Comparison of ENCODE assay signal across 9 mouse cellular contexts in genomic region chr10:79921572-79921971, GRCm38 (mm10). TPM values are rescaled to one million over a fixed set of nuclear protein-coding genes. Genes with fewer than 3 reads are reported as not detected.
A peak's percentile ranks its signal among the peaks of the same experiment; 100 is the strongest.
DNase-seq lines count a peak whose midpoint lies in the region; ATAC-seq and TF ChIP-seq lines count a peak whose summit lies in the region.
"Had no signal": no experiment of that assay in that cellular context is flagged by ENCODE, and none has a peak within 500 bp of the region (broad histone marks: within the 10 kb centered on the region; RNA-seq: fewer than 3 reads in every experiment).

No protein-coding gene starts in this region.

- TF ChIP-seq POLR2A in cerebellum, adult 2 months (IDR thresholded peaks at IDR 0.05; ENCODE audit: borderline replicate concordance, insufficient read depth, low read length): no peak

- no peaks in the 10 kb centered on the region for H3K36me3 ChIP-seq in lung, postnatal 0 days (ENCODE audit: insufficient read depth, low read length)
- no peaks in the 10 kb centered on the region for H3K36me3 ChIP-seq in limb, embryonic 15.5 days
- no peaks in the 10 kb centered on the region for H3K36me3 ChIP-seq in stomach, embryonic 16.5 days (ENCODE audit: control insufficient read depth, insufficient read depth, low read length)

- DNase-seq in cerebellum, adult 2 months: peak in 1 of 2 experiments; percentile 58
- no peak for DNase-seq in cerebellum, postnatal 4 days (ENCODE audit: low spot score in 2 of 2)
- DNase-seq in lung, postnatal 0 days (ENCODE audit: low spot score): no peak
- no peak for DNase-seq in lung, postnatal 4 days
- no peak for DNase-seq in right cerebral cortex, postnatal 10 days (ENCODE audit: low spot score in 2 of 2)
- DNase-seq in frontal cortex, postnatal 14 days (ENCODE audit: low spot score in 2 of 2): no peak
- DNase-seq: layer of hippocampus, postnatal 36 days had no signal

- H3K27me3 ChIP-seq in cerebellum, adult 2 months (ENCODE audit: control insufficient read depth, insufficient read depth, low read length): no peaks in the 10 kb centered on the region
- peaks cover 35% of the 10 kb centered on the region for H3K27me3 ChIP-seq in lung, postnatal 0 days (replicated peaks; ENCODE audit: insufficient read depth, low read length)
- peaks cover 65% of the 10 kb centered on the region for H3K27me3 ChIP-seq in limb, embryonic 15.5 days
- peaks cover 51% of the 10 kb centered on the region for H3K27me3 ChIP-seq in stomach, embryonic 16.5 days (ENCODE audit: control insufficient read depth, insufficient read depth, low read length)

- H3K4me3 ChIP-seq in cerebellum, adult 2 months (replicated peaks; ENCODE audit: insufficient read depth, low read depth, low read length): peak overlapping the region; percentile 49
- H3K4me3 ChIP-seq in lung, postnatal 0 days (ENCODE audit: low read depth, low read length): no peak overlapping the region
- peak overlapping the region; percentile 29 for H3K4me3 ChIP-seq in limb, embryonic 15.5 days
- peak overlapping the region; percentile 28 for H3K4me3 ChIP-seq in stomach, embryonic 16.5 days (replicated peaks; ENCODE audit: low read length)

- TF ChIP-seq CTCF in cerebellum, adult 2 months (IDR thresholded peaks at IDR 0.05; ENCODE audit: borderline replicate concordance, insufficient read depth, low read depth, low read length): no peak
- TF ChIP-seq CTCF in lung, postnatal 0 days (IDR thresholded peaks at IDR 0.05): no peak

- no peak overlapping the region for H3K27ac ChIP-seq in cerebellum, adult 2 months (ENCODE audit: insufficient read depth, low read length)
- no peak overlapping the region for H3K27ac ChIP-seq in lung, postnatal 0 days (ENCODE audit: low read length)
- H3K27ac ChIP-seq in limb, embryonic 15.5 days: no peak overlapping the region
- H3K27ac ChIP-seq in stomach, embryonic 16.5 days (ENCODE audit: low read length): no peak overlapping the region

- H3K9ac ChIP-seq in lung, postnatal 0 days (replicated peaks; ENCODE audit: low read depth): no peak overlapping the region
- no peak overlapping the region for H3K9ac ChIP-seq in limb, embryonic 15.5 days
- peak overlapping the region; percentile 46; the same call in 1 of the 2 replicates for H3K9ac ChIP-seq in stomach, embryonic 16.5 days (ENCODE audit: low read length)

- H3K9me3 ChIP-seq in lung, postnatal 0 days (ENCODE audit: low read length): no peaks in the 10 kb centered on the region
- no peaks in the 10 kb centered on the region for H3K9me3 ChIP-seq in limb, embryonic 15.5 days
- H3K9me3 ChIP-seq in stomach, embryonic 16.5 days (replicated peaks; ENCODE audit: control insufficient read depth, low read length): no peaks in the 10 kb centered on the region

- 7% methylated on average over 34 of the region's 34 CpGs for WGBS in cerebellum, adult 2 months
- WGBS in lung, postnatal 0 days: 5% methylated on average over 33 of the region's 34 CpGs
- WGBS in limb, embryonic 15.5 days: 3% methylated on average over 34 of the region's 34 CpGs
- WGBS in stomach, embryonic 16.5 days: 5% methylated on average over 34 of the region's 34 CpGs

- ATAC-seq in lung, postnatal 0 days: no peak
- no peak for ATAC-seq in limb, embryonic 15.5 days (ENCODE audit: insufficient number of reproducible peaks, low FRiP score, low TSS enrichment, low read depth)
- no peak for ATAC-seq in stomach, embryonic 16.5 days (ENCODE audit: insufficient read depth, low FRiP score)

- peaks cover 12% of the 10 kb centered on the region; the same call in 1 of the 2 replicates for H3K4me1 ChIP-seq in cerebellum, adult 2 months (ENCODE audit: control insufficient read depth, insufficient read depth, low read length)
- H3K4me1 ChIP-seq in lung, postnatal 0 days (ENCODE audit: insufficient read depth, low read depth, low read length): peaks cover 20% of the 10 kb centered on the region; the same call in 1 of the 2 replicates
- H3K4me1 ChIP-seq in limb, embryonic 15.5 days: peaks cover 53% of the 10 kb centered on the region
- peaks cover 32% of the 10 kb centered on the region for H3K4me1 ChIP-seq in stomach, embryonic 16.5 days (ENCODE audit: control insufficient read depth, insufficient read depth, low read length)

- TF ChIP-seq EP300 in lung, postnatal 0 days (IDR thresholded peaks at IDR 0.05): no peak

- H3K4me2 ChIP-seq in lung, postnatal 0 days (replicated peaks; ENCODE audit: low read depth, low read length): peak overlapping the region; percentile 27; the same call in 1 of the 2 replicates
- peak overlapping the region; percentile 42 for H3K4me2 ChIP-seq in limb, embryonic 15.5 days
- peak overlapping the region; percentile 50 for H3K4me2 ChIP-seq in stomach, embryonic 16.5 days (ENCODE audit: low read depth, low read length)

RNA-seq across cellular contexts. Expression of gene R3hdm4, which starts 0.6 kb away (rescaled TPM):
- 156 and 162 TPM in 2 replicates for polyA plus RNA-seq in cerebellum, adult 2 months (2012; rRNA removed)
- 123 and 129 TPM in 2 replicates for polyA plus RNA-seq in lung, postnatal 0 days (2015; fragmentation: Nextera tagmentation; extraction: Ambion mirVana)
- 159 and 161 TPM in 2 replicates for polyA plus RNA-seq in limb, embryonic 15.5 days (2015; fragmentation: Nextera tagmentation; extraction: Ambion mirVana)
- polyA plus RNA-seq in stomach, embryonic 16.5 days (2015; fragmentation: Nextera tagmentation; extraction: Ambion mirVana): 160 and 176 TPM in 2 replicates

RNA-seq across cellular contexts. Expression of gene Kiss1r, which starts 4.8 kb away (rescaled TPM):
- polyA plus RNA-seq in cerebellum, adult 2 months (2012; rRNA removed): 12.1 and 12.8 TPM in 2 replicates
- 1.6 and 1.7 TPM in 2 replicates for polyA plus RNA-seq in lung, postnatal 0 days (2015; fragmentation: Nextera tagmentation; extraction: Ambion mirVana)
- polyA plus RNA-seq in limb, embryonic 15.5 days (2015; fragmentation: Nextera tagmentation; extraction: Ambion mirVana): 1.0 and 1.2 TPM in 2 replicates
- 0.89 and 0.97 TPM in 2 replicates for polyA plus RNA-seq in stomach, embryonic 16.5 days (2015; fragmentation: Nextera tagmentation; extraction: Ambion mirVana)

RNA-seq across cellular contexts. Expression of gene Arid3a, which starts 5.3 kb away (rescaled TPM):
- polyA plus RNA-seq in cerebellum, adult 2 months (2012; rRNA removed): 4.7 TPM in 2 replicates
- 4.8 and 7.1 TPM in 2 replicates for polyA plus RNA-seq in lung, postnatal 0 days (2015; fragmentation: Nextera tagmentation; extraction: Ambion mirVana)
- polyA plus RNA-seq in limb, embryonic 15.5 days (2015; fragmentation: Nextera tagmentation; extraction: Ambion mirVana): 5.7 and 7.4 TPM in 2 replicates
- polyA plus RNA-seq in stomach, embryonic 16.5 days (2015; fragmentation: Nextera tagmentation; extraction: Ambion mirVana): 4.9 and 5.2 TPM in 2 replicates

RNA-seq across cellular contexts. Expression of gene Gm26602, which starts 10.9 kb away (rescaled TPM):
- polyA plus RNA-seq in cerebellum, adult 2 months (2012; rRNA removed): not detected in 2 replicates
- not detected in 2 replicates for polyA plus RNA-seq in lung, postnatal 0 days (2015; fragmentation: Nextera tagmentation; extraction: Ambion mirVana)
- polyA plus RNA-seq in limb, embryonic 15.5 days (2015; fragmentation: Nextera tagmentation; extraction: Ambion mirVana): not detected in 2 replicates
- polyA plus RNA-seq in stomach, embryonic 16.5 days (2015; fragmentation: Nextera tagmentation; extraction: Ambion mirVana): 4.1 TPM in 1 of 2 replicates, not detected in the other

RNA-seq across cellular contexts. Expression of gene Med16, which starts 12.8 kb away (rescaled TPM):
- 46.5 and 47.4 TPM in 2 replicates for polyA plus RNA-seq in cerebellum, adult 2 months (2012; rRNA removed)
- 32.0 and 32.8 TPM in 2 replicates for polyA plus RNA-seq in lung, postnatal 0 days (2015; fragmentation: Nextera tagmentation; extraction: Ambion mirVana)
- 35.4 and 37.7 TPM in 2 replicates for polyA plus RNA-seq in limb, embryonic 15.5 days (2015; fragmentation: Nextera tagmentation; extraction: Ambion mirVana)
- polyA plus RNA-seq in stomach, embryonic 16.5 days (2015; fragmentation: Nextera tagmentation; extraction: Ambion mirVana): 39.6 and 42.3 TPM in 2 replicates
